Mouse (Mus musculus) erythroblast, embryonic 14.5 days (primary cell): ENCODE measurements around the gene Slc34a2.

Source experiments
- GATA1 ChIP-seq: IDR thresholded peaks from 2 replicates; pipeline ENCODE4 v1.6.1; 2012; ENCODE audit warnings: low read length, inconsistent platforms, mixed read lengths
- TAL1 ChIP-seq: IDR thresholded peaks from 3 replicates; pipeline ENCODE4 v1.6.1; 2012; ENCODE audit warnings: low read length, inconsistent platforms, mixed read lengths

DNA sequence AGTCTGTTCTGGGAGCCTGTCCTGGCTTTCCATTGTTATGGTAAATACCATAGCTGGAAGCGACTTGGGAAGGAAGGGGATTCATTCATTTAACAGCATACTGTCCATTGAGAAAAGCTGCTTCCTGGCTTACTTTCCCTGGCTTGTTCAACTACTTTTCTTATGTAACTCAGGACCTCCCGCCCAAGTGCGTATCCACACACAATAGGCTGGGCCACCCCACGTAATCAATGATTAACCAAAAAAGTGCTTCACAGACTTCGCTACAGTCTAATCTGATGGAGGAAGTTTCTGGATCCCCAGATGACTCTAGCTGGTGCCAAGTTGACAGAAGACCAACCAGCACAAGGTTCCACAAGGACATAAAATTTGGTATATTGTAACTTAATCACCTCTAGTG lies 14.0 kb upstream of the Slc34a2 start:
- no peak for TF ChIP-seq GATA1
- no peak for TF ChIP-seq TAL1
